Mouse (Mus musculus) midbrain, embryonic 14.5 days (tissue): ENCODE measurements at regions not wholly inside any gene's neighbourhood (a gene's known extent, or its start where the extent isn't known, plus 50 kb on each side); places are given as distances from the start of the nearest gene placed in this dataset.
A peak's percentile ranks its signal among the peaks of the same experiment; 100 is the strongest.

Experiments used
- ATAC-seq: fragments of 200-750 bp; cut with Nextera tagmentation; 2 replicates; pipeline ENCODE4 v1.8.0; 2017; ENCODE audit warnings: moderate number of reproducible peaks, moderate library complexity; ENCODE audit not compliant: low FRiP score, low TSS enrichment
- DNase-seq: peaks from one replicate; pipeline ENCODE4 v3.0.0-alpha.2; 2015
- H3K27ac ChIP-seq: fragments of 300-500 bp; sonication (generic); replicated peaks from 2 replicates; pipeline ENCODE4 v1.5.1; 2014; ENCODE audit warnings: mild to moderate bottlenecking, low read depth, low read length, moderate library complexity
- H3K27me3 ChIP-seq: fragments of 300-500 bp; sonication (generic); 2 replicates; pipeline ENCODE4 v1.6.1; 2014; ENCODE audit warnings: low read length, control low read depth, mixed read lengths; ENCODE audit not compliant: control insufficient read depth, insufficient read depth
- H3K36me3 ChIP-seq: fragments of 300-500 bp; sonication (generic); 2 replicates; pipeline ENCODE4 v1.6.1; 2014; ENCODE audit warnings: low read length, control low read depth; ENCODE audit not compliant: control insufficient read depth, insufficient read depth
- H3K4me1 ChIP-seq: fragments of 300-500 bp; sonication (generic); 2 replicates; pipeline ENCODE4 v1.6.1; 2014; ENCODE audit warnings: mild to moderate bottlenecking, antibody characterized with exemption, low read length, control low read depth; ENCODE audit not compliant: control insufficient read depth, insufficient read depth
- H3K4me2 ChIP-seq: fragments of 300-500 bp; sonication (generic); 2 replicates; pipeline ENCODE4 v1.6.1; 2014; ENCODE audit warnings: mild to moderate bottlenecking, low read length, moderate library complexity
- H3K4me3 ChIP-seq: fragments of 300-500 bp; sonication (generic); replicated peaks from 2 replicates; pipeline ENCODE4 v1.5.1; 2014; ENCODE audit warnings: low read depth, low read length
- H3K9ac ChIP-seq: fragments of 300-500 bp; sonication (generic); replicated peaks from 2 replicates; pipeline ENCODE4 v1.6.1; 2014; ENCODE audit warnings: mild to moderate bottlenecking, low read length, moderate library complexity
- H3K9me3 ChIP-seq: fragments of 300-500 bp; sonication (generic); 2 replicates; pipeline ENCODE4 v1.6.1; 2016; ENCODE audit warnings: low read length, control low read depth, mixed read lengths; ENCODE audit not compliant: control insufficient read depth
- WGBS: fragments of 180-500 bp; shearing (Covaris S2); extraction: QIAGEN DNeasy Blood & Tissue Kit; methylation state at CpG from one replicate; pipeline ENCODE4 v1.1.7; 2014; 5-methylcytosine and 5-hydroxymethylcytosine counted together

GRCm38 (mm10) chr9:76896347-76896746 is 149.2 kb downstream of the Tinag start:
- no peaks in the 10 kb centered on the region for H3K27me3 ChIP-seq
- H3K27ac ChIP-seq: no peak overlapping the region
- no peak overlapping the region for H3K4me3 ChIP-seq
- H3K36me3 ChIP-seq: no peaks in the 10 kb centered on the region
- H3K9ac ChIP-seq: no peak overlapping the region
- ATAC-seq: no peak
- H3K4me1 ChIP-seq: no peaks in the 10 kb centered on the region
- DNase-seq: no peak
- no peak overlapping the region for H3K4me2 ChIP-seq
- no peaks in the 10 kb centered on the region for H3K9me3 ChIP-seq

DNA sequence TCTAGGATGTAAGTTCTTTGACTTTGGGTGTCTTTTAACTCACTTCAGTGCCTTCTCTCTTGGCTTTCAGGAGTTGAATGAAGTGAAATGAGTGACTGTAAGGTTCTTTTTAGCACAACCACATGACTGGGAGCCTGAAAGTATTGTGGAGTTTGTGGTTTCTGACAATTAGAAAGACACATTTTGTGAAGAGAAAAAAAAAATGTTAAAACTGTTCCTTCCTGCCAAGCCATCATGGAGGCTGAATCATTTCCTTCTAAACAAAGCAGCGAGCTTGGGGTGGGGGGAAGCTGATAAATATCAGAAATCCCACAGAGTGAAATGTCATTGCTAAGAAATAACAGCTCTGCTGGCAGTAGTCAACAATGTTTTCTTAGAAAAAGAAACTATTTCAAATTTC is 163.8 kb downstream of the Tinag start:
- no peak for ATAC-seq
- H3K27me3 ChIP-seq: no peaks in the 10 kb centered on the region
- DNase-seq: no peak
- H3K9ac ChIP-seq: no peak overlapping the region
- no peaks in the 10 kb centered on the region for H3K9me3 ChIP-seq
- H3K36me3 ChIP-seq: no peaks in the 10 kb centered on the region
- 82% methylated on average over 1 of the region's 1 CpGs for WGBS
- H3K4me2 ChIP-seq: no peak overlapping the region
- H3K27ac ChIP-seq: no peak overlapping the region
- no peaks in the 10 kb centered on the region for H3K4me1 ChIP-seq
- no peak overlapping the region for H3K4me3 ChIP-seq

DNA sequence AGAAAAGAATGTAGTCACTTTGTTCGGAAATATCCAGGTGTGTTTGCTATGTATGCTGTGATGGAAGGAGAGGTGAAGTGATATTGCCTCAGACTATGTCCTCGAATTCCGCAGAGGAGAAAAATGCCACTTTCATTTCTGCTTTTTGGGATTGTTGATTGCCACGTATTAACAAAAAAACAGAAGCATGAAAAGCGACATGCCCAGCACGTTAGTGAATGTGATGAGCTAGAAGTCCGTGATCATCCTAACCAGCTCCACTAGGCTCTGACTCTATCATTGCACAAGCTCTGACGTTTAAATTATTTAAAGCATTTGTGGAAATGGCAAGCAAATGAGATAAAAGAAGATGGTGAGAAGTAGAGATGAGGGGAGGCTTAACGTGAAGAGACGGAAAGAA is 169.6 kb downstream of the Tinag start:
- Histone ChIP-seq H3K4me2 (no peak overlapping the region), H3K36me3 (no peaks in the 10 kb centered on the region), H3K4me1 (no peaks in the 10 kb centered on the region), H3K27me3 (no peaks in the 10 kb centered on the region), H3K9me3 (no peaks in the 10 kb centered on the region), H3K27ac (no peak overlapping the region), H3K4me3 (no peak overlapping the region), H3K9ac (no peak overlapping the region)
- 88% methylated on average over 10 of the region's 10 CpGs for WGBS
- ATAC-seq: no peak
- DNase-seq: no peak

DNA sequence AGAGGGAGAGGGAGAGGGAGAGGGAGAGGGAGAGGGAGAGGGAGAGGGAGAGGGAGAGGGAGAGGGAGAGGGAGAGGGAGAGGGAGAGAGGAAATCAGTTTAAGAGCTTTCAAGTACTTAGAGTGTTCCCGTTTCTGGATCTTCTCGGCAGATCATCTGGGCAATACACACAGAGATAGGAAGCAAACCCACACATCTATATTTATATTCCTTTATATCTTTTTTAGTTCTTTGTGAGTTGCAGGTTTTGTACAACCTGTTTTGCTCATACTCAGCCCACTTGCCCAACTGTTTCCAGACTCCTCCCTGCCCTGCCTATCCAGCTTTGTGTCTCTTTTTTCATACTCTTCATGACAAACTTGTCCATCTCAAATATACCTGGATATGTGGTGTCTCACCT is 173.2 kb downstream of the Tinag start:
- no peak overlapping the region for H3K9ac ChIP-seq
- no peaks in the 10 kb centered on the region for H3K36me3 ChIP-seq
- no peak overlapping the region for H3K27ac ChIP-seq
- ATAC-seq (no peak), DNase-seq (no peak)
- no peaks in the 10 kb centered on the region for H3K27me3 ChIP-seq
- no peak overlapping the region for H3K4me2 ChIP-seq
- 98% methylated on average over 2 of the region's 2 CpGs for WGBS
- H3K4me1 ChIP-seq: no peaks in the 10 kb centered on the region
- H3K4me3 ChIP-seq: no peak overlapping the region
- no peaks in the 10 kb centered on the region for H3K9me3 ChIP-seq

DNA sequence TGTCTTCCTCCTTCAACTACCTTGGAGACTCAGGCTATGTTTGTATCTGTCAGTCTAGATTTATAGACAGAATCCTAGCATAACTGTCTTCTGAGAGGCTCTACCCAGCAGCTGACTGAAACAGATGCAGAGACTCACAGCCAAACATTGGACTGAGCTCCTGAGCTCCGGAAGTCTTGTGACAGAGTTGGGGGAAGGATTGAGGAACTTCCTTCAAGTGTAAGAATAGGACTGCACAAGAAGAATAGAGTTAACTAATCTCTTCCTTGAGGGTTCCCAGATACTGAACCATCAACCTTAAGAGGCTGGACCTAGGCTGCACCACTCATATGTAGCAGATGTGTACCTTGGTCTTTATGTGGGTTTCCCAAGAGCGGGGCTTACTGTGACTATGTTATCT is 176.0 kb downstream of the Tinag start:
- no peaks in the 10 kb centered on the region for H3K27me3 ChIP-seq
- 97% methylated on average over 2 of the region's 2 CpGs for WGBS

DNA sequence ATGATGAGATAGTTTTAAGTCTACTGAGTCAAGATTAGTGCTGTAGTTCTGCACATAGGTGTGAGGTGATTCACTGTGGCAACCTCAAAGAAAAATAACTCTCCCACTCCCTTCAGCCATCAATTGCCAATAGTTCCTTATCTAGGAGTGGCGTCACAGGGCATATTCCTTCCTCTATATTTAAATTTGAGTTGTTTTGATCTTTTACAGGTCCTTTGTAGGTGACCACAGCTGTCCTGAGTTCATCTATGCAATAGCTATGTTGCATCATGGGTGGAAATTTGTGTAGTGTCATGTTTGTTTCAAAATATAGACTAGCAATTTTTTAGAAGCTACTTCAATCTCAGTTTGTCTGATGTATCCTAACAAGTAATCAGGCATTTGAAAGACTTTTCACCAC is 177.0 kb downstream of the Tinag start:
- no peaks in the 10 kb centered on the region for H3K36me3 ChIP-seq
- H3K4me1 ChIP-seq: no peaks in the 10 kb centered on the region
- DNase-seq: no peak
- WGBS: 85% methylated on average over 1 of the region's 1 CpGs
- no peak overlapping the region for H3K4me2 ChIP-seq
- no peak overlapping the region for H3K27ac ChIP-seq
- H3K9me3 ChIP-seq: no peaks in the 10 kb centered on the region
- no peak for ATAC-seq
- no peak overlapping the region for H3K9ac ChIP-seq
- H3K27me3 ChIP-seq: no peaks in the 10 kb centered on the region
- no peak overlapping the region for H3K4me3 ChIP-seq

More for the DNA sequence above, 176.0 kb downstream of the Tinag start:
- Histone ChIP-seq H3K4me2 (no peak overlapping the region), H3K4me3 (no peak overlapping the region), H3K9ac (no peak overlapping the region), H3K4me1 (no peaks in the 10 kb centered on the region), H3K36me3 (no peaks in the 10 kb centered on the region), H3K9me3 (no peaks in the 10 kb centered on the region), H3K27ac (no peak overlapping the region)
- DNase-seq: no peak
- no peak for ATAC-seq

DNA sequence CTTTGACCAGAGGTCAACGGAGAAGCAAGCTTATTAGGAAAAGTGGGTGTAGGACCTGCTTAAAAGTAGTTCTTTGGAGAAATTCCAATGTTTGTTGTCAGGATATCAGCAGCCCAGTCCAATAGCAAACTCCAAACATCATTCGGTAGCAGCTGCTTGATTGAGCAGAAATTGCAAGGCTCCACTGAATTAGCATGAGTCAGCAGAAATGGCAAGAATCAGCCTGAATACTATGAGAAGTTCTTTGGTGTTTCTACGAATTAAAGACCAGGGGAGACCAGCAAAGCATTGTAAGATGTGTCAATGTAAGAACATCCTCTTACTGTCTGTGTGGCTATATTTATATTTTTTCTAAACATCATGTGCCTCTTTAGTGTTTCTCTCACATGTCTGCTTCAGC is 223.4 kb downstream of the Tinag start:
- ATAC-seq (no peak), DNase-seq (no peak)
- Histone ChIP-seq H3K9ac (no peak overlapping the region), H3K36me3 (no peaks in the 10 kb centered on the region), H3K27ac (no peak overlapping the region), H3K27me3 (no peaks in the 10 kb centered on the region), H3K4me3 (no peak overlapping the region), H3K4me1 (no peaks in the 10 kb centered on the region), H3K9me3 (no peaks in the 10 kb centered on the region), H3K4me2 (no peak overlapping the region)
- WGBS: 85% methylated on average over 3 of the region's 3 CpGs

DNA sequence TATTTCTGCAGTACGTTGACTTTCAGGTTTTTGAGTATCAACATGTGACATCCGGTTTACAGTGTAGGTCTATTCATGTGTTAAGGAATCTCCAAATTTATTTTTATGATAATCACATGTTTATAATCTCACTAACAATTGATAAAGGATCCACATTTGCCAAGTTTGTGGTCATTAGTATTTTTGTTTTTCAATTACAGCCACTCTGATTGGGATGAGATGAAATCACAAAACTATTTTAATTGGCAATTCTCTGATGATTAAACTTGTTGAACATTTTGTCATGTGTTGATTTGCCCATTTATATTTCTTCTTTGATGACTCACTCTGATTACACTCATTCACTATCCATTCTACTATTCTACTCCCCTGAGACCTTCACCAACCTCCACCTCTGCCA is 228.0 kb upstream of the Fam83b start:
- no peaks in the 10 kb centered on the region for H3K9me3 ChIP-seq
- H3K36me3 ChIP-seq: no peaks in the 10 kb centered on the region
- ATAC-seq: no peak
- no peak overlapping the region for H3K4me3 ChIP-seq
- H3K9ac ChIP-seq: no peak overlapping the region
- DNase-seq: no peak
- H3K27ac ChIP-seq: no peak overlapping the region
- H3K4me1 ChIP-seq: no peaks in the 10 kb centered on the region
- no peaks in the 10 kb centered on the region for H3K27me3 ChIP-seq
- no peak overlapping the region for H3K4me2 ChIP-seq
- 91% methylated on average over 2 of the region's 2 CpGs for WGBS

DNA sequence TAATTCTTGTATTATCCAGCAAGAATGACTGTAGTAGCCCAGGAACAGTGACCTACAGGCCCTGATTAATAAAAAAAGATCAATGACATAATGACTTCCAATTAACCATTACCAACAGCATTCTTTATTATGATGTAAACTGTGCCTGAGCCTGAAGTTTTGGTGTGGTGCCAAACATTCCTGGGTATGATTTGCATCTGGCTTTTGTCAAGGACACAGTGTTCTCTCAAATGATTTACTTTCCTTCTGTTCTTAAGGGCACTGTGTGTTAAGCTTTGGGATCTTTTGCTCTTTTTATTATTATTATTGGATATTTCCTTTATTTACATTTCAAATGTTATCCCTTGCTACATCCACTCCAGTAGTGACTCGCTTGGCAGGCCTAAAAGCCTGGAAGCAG is 221.7 kb upstream of the Fam83b start:
- 66% methylated on average over 1 of the region's 1 CpGs for WGBS
- H3K4me3 ChIP-seq: no peak overlapping the region
- no peaks in the 10 kb centered on the region for H3K36me3 ChIP-seq
- H3K9ac ChIP-seq: no peak overlapping the region
- H3K4me2 ChIP-seq: no peak overlapping the region
- H3K27ac ChIP-seq: no peak overlapping the region
- DNase-seq (peak; percentile 3), ATAC-seq (no peak)
- no peaks in the 10 kb centered on the region for H3K4me1 ChIP-seq
- H3K27me3 ChIP-seq: no peaks in the 10 kb centered on the region
- H3K9me3 ChIP-seq: no peaks in the 10 kb centered on the region
